Mouse (Mus musculus) ES-Bruce4 (cell line): ENCODE results near the gene Rab3a.

Experiments
- CTCF ChIP-seq: IDR thresholded peaks from one replicate; pipeline ENCODE4 v1.8.1; 2011; ENCODE audit warnings: low read depth, low read length
- EP300 ChIP-seq: IDR thresholded peaks from 2 replicates; pipeline ENCODE4 v1.6.1; 2011; ENCODE audit warnings: low read depth, low read length; ENCODE audit not compliant: insufficient read depth

DNA sequence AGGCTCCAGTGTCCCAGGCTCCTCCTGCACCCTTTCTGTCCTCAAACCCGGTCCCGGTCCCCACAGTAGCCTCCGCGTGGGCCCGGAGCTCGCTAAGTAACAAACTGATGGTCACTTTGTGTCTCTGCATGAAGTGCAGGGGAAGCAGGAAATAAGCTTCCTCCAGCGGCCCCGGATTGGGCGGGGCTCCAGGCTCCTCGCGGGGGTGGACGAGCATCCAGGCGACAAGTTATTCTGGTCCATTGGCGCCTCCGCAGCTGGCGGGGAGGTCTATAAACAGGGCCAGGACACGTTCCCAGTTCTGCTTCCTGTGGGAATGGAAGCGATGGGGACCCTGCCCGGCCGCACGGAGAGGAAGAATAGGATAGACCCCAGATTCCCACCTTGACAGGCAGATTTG, 1.3 kb upstream of the Rab3a start:
- no peak for TF ChIP-seq CTCF
- no peak for TF ChIP-seq EP300
